Mouse (Mus musculus): ENCODE measurements around the gene Prrx1. TPM values are rescaled to one million over a fixed set of nuclear protein-coding genes. Genes with fewer than 3 reads are reported as not detected.

Prrx1 gene
- 10 to 100 TPM; 33.6 to 34.3 TPM for total RNA-seq (2021)

DNA sequence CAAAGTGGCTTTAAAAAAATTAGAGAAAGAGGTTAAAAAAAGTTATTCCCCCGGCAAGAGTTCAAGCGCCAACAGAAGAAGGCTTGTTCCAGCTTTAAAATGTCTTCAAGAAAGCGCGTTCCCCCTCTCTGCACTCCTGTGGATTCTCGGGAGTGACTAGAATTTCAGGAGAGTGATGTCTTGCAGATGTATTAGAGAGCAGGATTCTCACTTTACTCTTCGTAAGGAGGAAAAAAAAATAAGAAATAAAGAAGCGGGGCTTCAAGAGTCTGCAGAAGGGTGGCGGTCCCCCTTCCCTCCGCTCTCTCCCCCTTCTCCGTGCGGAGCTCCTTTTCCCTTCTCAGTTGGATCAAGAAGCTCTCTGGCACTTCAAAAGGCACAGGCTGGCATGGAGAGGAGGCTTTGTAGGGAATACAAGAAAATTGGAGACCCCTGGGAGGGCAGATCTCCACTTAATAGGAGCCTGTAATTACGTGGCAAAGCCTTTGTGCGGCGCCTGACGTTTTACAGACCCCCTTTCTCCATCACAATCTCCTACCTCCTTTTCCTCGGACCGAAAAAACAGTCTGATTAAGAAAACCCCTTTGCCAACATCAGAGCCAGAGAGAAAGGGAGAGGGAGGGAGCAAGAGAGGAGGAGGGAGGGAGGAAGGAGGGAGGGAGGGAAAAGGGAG, at the start of gene Prrx1:
Prrx1 (minus strand) TSS at position 610 of the 673 bp plus-strand sequence.
- intact Hi-C loops (cut with DNase I) = loop anchor here (5.0 to 10.0 kb wide), 8 partner anchors 41 to 522 kb away; partner anchors contain the start of gene Gorab
- DNase-seq = peak; percentile 27 to 52

DNA sequence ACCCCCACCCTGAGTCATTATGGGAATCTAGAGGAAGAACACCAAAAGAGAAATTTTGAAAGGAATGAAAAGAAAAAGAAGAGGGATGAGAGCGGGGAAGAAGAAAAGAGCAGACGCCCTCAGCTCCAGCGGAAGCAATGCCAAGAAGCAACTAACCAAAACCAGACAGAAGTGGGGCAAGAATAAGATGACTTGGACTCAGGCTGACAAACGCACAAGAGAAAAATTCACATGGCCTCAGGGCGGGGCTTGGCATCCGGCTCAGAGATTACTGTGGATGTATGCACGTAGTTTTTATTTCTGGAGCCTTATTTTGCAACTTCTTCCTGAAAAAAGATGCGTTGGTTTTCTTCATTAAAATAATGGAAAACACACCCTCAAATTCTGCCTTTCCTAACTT, 48.7 kb upstream of the Prrx1 start:
- peak in 1 of 2 experiments; percentile 31 for DNase-seq
- intact Hi-C loops (cut with DNase I) = no loop called here

- DNase-seq = no peak
- intact Hi-C loops (cut with DNase I) = no loop called here
Measured at GRCm38 (mm10) chr1:163361376-163361775, 47.9 kb upstream of the Prrx1 start.

GRCm38 (mm10) chr1:163360796-163361195, 47.3 kb upstream of the Prrx1 start:
- no peak for DNase-seq
- intact Hi-C loops (cut with DNase I) = no loop called here

DNA sequence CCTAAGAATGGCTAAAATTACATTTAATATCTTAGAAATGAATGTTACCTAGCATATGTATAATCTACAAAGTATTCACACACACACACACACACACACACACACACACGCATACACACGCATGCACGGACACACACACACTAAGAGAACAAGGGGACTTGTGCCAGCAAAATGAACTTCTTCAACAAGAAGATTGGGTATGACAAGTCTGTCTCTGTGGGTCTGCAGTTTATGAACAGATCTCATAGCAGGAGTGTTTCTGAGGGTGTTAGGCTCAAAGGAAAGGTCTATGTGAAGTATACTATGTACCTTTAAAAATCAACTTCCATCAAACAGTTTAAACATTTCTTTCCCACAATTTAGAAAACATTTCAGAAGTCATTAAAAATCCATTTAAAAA, 46.0 kb upstream of the Prrx1 start:
- no peak for DNase-seq
- intact Hi-C loops (cut with DNase I) = no loop called here

DNA sequence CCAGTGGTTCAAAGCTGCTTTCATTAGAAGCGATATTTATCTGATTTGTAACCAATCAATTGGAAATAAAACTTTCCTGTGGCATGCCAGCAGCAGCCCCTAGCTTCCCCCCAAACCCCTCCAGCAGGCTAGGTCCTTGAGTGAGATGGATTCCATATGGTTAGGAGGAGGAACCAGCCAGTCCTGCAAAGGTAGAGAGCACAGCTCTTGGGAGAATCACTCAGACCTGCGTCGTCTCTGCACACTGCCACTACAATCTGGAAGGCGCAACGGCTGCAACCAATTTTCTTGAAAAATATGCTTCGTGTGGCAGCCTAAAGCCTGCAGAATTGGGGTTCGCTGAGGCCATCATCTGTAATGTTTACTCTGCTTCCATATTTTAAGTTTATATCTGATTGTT, 44.7 kb upstream of the Prrx1 start:
- intact Hi-C loops (cut with DNase I) = no loop called here
- no peak for DNase-seq

GRCm38 (mm10) chr1:163357733-163358132, 44.2 kb upstream of the Prrx1 start:
- no peak for DNase-seq
- intact Hi-C loops (cut with DNase I) = no loop called here

DNA sequence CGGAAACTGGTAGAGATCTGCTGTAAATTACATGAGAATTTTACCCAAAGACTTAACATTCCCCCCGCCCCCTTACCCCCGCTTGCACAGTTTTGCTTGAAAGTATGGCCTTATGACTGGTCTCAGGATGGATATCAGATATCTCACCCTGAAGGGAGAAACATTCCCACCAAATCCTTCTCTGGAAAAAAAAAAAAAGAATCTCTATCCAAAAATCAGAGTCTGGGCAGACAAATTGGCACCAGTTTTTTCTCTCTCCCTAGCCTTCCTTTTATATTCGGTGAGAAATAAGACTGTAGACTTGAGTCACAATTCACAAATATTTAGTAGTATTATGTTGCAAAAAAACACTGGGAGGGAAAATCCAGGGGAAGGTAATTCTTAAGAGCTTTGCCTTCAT, 42.7 kb upstream of the Prrx1 start:
- intact Hi-C loops (cut with DNase I) = no loop called here
- DNase-seq = no peak

DNA sequence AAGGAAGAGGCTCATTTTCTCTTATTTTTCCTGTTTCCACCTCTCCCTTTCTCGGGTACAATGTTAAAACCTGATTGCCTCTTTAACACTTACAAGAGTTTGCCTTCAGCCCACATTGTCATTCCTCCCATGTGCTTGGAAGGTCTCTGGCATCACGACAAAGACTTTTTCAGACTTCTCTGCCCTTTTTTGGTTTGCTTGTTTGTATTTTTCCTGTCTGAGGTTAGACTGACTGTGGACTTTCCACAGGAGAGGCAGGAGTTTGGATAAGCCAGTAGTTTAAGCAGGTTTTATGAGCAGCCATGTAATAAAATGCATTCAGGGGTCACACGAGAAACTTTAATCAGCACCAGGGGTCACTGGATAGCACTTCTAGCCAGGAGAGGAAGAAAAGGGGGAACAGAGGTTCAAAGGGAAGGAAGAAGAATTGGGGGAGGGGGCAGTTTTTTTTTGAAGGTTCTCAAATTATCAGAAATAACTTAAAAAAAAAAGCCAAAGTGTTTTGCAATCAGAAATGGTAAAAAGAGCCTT, 42.2 kb upstream of the Prrx1 start:
- intact Hi-C loops (cut with DNase I) = no loop called here
- no peak for DNase-seq

- no peak for DNase-seq
- intact Hi-C loops (cut with DNase I) = loop anchor here (5.0 kb wide), 1 partner anchor 34 kb away; no protein-coding TSS in a partner anchor
Measured at GRCm38 (mm10) chr1:163350988-163351387, 37.5 kb upstream of the Prrx1 start.

- DNase-seq = no peak
- intact Hi-C loops (cut with DNase I) = no loop called here
Measured at GRCm38 (mm10) chr1:163345541-163345940, 32.0 kb upstream of the Prrx1 start.

GRCm38 (mm10) chr1:163344931-163345330, 31.4 kb upstream of the Prrx1 start:
- DNase-seq = no peak
- intact Hi-C loops (cut with DNase I) = no loop called here

- DNase-seq = no peak
- intact Hi-C loops (cut with DNase I) = no loop called here
Measured at GRCm38 (mm10) chr1:163339219-163339561, 25.7 kb upstream of the Prrx1 start.

DNA sequence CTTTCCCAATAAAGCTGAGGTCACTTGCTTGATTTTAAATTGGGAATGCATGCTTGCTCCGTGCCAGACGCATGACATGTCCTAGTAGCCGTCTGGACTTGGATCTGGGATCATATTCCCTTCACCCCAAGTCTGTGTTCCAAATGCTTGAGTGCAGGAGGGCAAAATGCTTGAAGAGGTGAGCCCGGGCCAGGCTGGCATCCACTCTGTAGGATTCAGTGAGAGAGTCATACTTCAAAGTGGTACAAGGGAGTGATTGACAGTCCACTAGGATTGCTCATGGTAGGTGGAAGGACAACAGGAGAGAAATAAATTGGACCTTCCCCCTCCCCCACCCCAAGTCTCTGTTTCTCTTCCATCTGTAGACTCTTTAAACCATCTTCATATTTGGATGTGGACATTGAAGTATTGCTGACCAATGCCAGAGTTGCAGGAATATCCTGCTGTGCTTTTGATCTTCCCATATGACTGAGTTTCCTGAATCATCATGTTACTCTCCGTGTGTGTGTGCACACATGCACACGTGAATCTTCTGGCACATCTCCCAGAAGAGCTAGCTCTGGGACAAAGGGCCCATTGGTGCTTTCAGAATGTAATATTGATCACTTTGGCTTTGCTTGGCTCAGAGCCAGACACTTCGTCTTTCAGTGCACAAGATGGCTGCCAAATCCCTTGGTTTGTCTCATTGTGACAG, 25.2 kb upstream of the Prrx1 start:
- DNase-seq = peak in 1 of 2 experiments; percentile 18
- intact Hi-C loops (cut with DNase I) = no loop called here

- peak in 1 of 2 experiments; percentile 21 for DNase-seq
- intact Hi-C loops (cut with DNase I) = no loop called here
Measured at GRCm38 (mm10) chr1:163337821-163338220, 24.3 kb upstream of the Prrx1 start.

- intact Hi-C loops (cut with DNase I) = no loop called here
- no peak for DNase-seq
Measured at GRCm38 (mm10) chr1:163327279-163327678, 13.8 kb upstream of the Prrx1 start.

DNA sequence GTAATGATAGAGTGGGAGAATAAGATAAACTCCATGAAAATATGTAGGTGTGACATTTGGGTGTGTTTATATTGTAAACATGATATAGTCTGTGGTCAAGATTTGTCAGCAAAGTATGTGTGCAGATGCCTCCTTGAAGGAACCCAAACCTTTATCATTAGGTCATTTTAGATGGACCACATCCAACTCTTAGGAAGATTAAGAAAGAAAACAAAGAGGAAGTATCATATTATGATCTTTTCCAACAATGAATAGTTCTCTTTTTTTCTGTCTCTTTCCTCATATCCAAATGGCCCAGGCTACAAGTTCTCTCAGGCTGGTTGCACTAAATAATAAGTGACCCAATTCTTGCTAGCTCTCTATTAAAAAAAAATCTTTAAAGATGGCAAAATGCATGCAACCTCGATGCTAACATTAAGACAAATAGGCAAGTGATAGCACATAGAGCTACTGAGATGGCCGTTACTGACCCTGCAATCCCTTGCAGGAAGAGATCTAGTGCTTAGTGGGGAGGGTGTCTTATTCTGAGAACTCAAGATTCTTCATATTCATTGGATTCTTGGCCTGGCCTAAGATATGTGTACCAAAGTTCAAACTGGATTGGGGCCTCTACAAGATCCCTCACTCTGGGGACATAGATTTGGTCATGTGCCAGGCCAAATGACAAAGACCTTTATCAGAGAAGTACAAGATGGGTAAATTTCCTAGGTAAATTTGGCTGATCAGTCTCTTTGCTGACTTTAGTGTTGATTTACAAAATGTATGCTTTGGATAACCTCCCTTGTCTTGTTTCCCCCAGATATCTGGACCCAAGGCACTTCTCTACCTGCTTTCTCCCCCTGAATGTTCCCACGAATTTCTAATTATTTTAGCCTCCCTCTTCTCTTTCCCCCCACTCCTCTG, 6.4 kb upstream of the Prrx1 start:
- intact Hi-C loops (cut with DNase I) = loop anchor here (5.0 to 10.0 kb wide), 2 partner anchors 32 to 515 kb away; no protein-coding TSS in a partner anchor
- DNase-seq = no peak

DNA sequence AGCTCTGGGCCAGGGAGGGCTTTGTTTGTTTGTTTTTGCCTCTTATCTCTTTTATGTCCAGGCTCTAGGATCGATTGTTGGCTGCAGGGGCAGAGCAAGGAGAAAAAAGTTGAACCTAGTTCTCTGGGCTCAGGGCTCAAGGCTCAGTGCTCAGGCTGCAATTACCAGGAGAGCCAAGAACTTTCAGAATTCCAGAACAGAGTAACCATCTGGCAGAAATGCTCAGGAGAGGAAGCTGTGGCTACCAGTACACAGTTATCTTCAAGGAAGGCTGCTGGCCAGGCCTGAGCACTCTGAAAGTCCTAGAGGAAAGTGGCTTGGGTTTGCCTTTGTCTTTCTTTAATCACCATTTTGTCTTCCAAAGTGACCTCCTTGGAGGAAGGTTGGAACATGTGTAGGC, 3.4 kb upstream of the Prrx1 start:
- no peak for DNase-seq
- intact Hi-C loops (cut with DNase I) = loop anchor here (5.0 to 10.0 kb wide), 2 partner anchors 35 to 518 kb away; no protein-coding TSS in a partner anchor

DNA sequence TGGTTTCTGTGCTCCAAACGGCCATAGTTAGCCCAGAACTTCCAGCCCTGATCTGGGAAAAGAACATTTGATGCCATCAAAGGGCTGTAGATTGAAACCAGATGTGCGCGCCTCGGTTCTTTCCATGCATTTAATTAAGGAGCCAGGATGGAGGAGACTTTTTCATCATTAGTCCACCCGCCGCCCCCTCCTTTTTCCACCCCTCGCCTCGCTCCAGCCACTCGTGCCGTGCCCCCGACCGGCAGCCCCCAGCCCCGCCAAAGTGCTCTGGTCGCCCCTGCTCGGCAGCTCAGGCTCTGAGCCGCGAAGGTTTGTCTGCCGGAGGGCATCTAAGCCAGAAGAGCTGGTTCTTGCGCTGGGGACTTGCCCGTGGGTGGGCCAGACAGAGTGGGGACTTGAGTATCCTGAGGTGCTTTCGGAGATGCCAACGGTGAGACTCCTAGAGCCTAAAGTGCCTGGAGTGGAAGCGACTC, 1.4 kb upstream of the Prrx1 start:
- no peak for DNase-seq
- intact Hi-C loops (cut with DNase I) = loop anchor here (5.0 to 10.0 kb wide), 9 partner anchors 37 to 520 kb away; partner anchors contain the start of gene Gorab

- intact Hi-C loops (cut with DNase I) = loop anchor here (5.0 to 10.0 kb wide), 8 partner anchors 42 to 521 kb away; partner anchors contain the start of gene Gorab
- DNase-seq = no peak
Measured at GRCm38 (mm10) chr1:163313921-163314725, 613 bp upstream of the Prrx1 start.

Data from heart, postnatal 36 days (tissue).